Mouse (Mus musculus): ENCODE measurements around the gene Morf4l2. TPM values are rescaled to one million over a fixed set of nuclear protein-coding genes. Genes with fewer than 3 reads are reported as not detected.

Morf4l2 gene
- 223 and 236 TPM in 2 replicates for polyA plus RNA-seq (2012; rRNA removed)

- peak within 1 kb of the TSS; percentile 6; the same call in 1 of the 2 replicates for H3K27ac ChIP-seq (ENCODE audit: insufficient read depth, low read length)
- TF ChIP-seq POLR2A (IDR thresholded peaks at IDR 0.05; ENCODE audit: borderline replicate concordance, insufficient read depth, low read length) (no peak), CTCF (IDR thresholded peaks at IDR 0.05; ENCODE audit: borderline replicate concordance, insufficient read depth, low read depth, low read length) (no peak)
- peak within 1 kb of the TSS; percentile 99 for H3K4me3 ChIP-seq (replicated peaks; ENCODE audit: insufficient read depth, low read depth, low read length)
- no peaks in the 10 kb centered on the region for H3K4me1 ChIP-seq (ENCODE audit: control insufficient read depth, insufficient read depth, low read length)
- peak in 1 of 2 experiments; percentile 2 for DNase-seq
- 90% methylated on average over 12 of the region's 12 CpGs for WGBS
- no peaks in the 10 kb centered on the region for H3K27me3 ChIP-seq (ENCODE audit: control insufficient read depth, insufficient read depth, low read length)
These were observed at the start of gene Morf4l2 for GRCm38 (mm10) chrX:136743459-136743858. TSS of gene Morf4l2 (minus strand) at chrX:136743690.

- WGBS = 93% methylated on average over 4 of the region's 4 CpGs
- DNase-seq = no peak
These were observed 46.0 kb upstream of the Morf4l2 start for GRCm38 (mm10) chrX:136789446-136789845.

GRCm38 (mm10) chrX:136780041-136780440 is 36.6 kb upstream of the Morf4l2 start, which contains the start of gene Glra4:
TSS of gene Glra4 (minus strand) at chrX:136780141.
- Histone ChIP-seq H3K4me3 (replicated peaks; ENCODE audit: insufficient read depth, low read depth, low read length) (no peak within 1 kb of the TSS), H3K4me1 (ENCODE audit: control insufficient read depth, insufficient read depth, low read length) (no peaks in the 10 kb centered on the region; the same call in 1 of the 2 replicates), H3K27me3 (ENCODE audit: control insufficient read depth, insufficient read depth, low read length) (no peaks in the 10 kb centered on the region), H3K27ac (ENCODE audit: insufficient read depth, low read length) (no peak within 1 kb of the TSS)
- TF ChIP-seq CTCF (IDR thresholded peaks at IDR 0.05; ENCODE audit: borderline replicate concordance, insufficient read depth, low read depth, low read length) (no peak), POLR2A (IDR thresholded peaks at IDR 0.05; ENCODE audit: borderline replicate concordance, insufficient read depth, low read length) (no peak)
- no peak for DNase-seq
- WGBS = 91% methylated on average over 3 of the region's 3 CpGs

More at GRCm38 (mm10) chrX:136789446-136789845, 46.0 kb upstream of the Morf4l2 start:
- no peak overlapping the region for H3K27ac ChIP-seq (ENCODE audit: insufficient read depth, low read length)
- TF ChIP-seq POLR2A (IDR thresholded peaks at IDR 0.05; ENCODE audit: borderline replicate concordance, insufficient read depth, low read length) (no peak), CTCF (IDR thresholded peaks at IDR 0.05; ENCODE audit: borderline replicate concordance, insufficient read depth, low read depth, low read length) (no peak)
- H3K27me3 ChIP-seq (ENCODE audit: control insufficient read depth, insufficient read depth, low read length) = no peaks in the 10 kb centered on the region
- no peaks in the 10 kb centered on the region for H3K4me1 ChIP-seq (ENCODE audit: control insufficient read depth, insufficient read depth, low read length)
- no peak overlapping the region for H3K4me3 ChIP-seq (replicated peaks; ENCODE audit: insufficient read depth, low read depth, low read length)

GRCm38 (mm10) chrX:136779262-136779661 is 35.8 kb upstream of the Morf4l2 start:
- H3K4me3 ChIP-seq (replicated peaks; ENCODE audit: insufficient read depth, low read depth, low read length) = no peak overlapping the region
- no peak for DNase-seq
- H3K4me1 ChIP-seq (ENCODE audit: control insufficient read depth, insufficient read depth, low read length) = no peaks in the 10 kb centered on the region; the same call in 1 of the 2 replicates
- H3K27me3 ChIP-seq (ENCODE audit: control insufficient read depth, insufficient read depth, low read length) = no peaks in the 10 kb centered on the region
- no peak overlapping the region for H3K27ac ChIP-seq (ENCODE audit: insufficient read depth, low read length)
- TF ChIP-seq CTCF (IDR thresholded peaks at IDR 0.05; ENCODE audit: borderline replicate concordance, insufficient read depth, low read depth, low read length) = no peak
- TF ChIP-seq POLR2A (IDR thresholded peaks at IDR 0.05; ENCODE audit: borderline replicate concordance, insufficient read depth, low read length) = no peak
- WGBS = 39% methylated on average over 2 of the region's 2 CpGs

GRCm38 (mm10) chrX:136778046-136778445 is 34.6 kb upstream of the Morf4l2 start:
- TF ChIP-seq POLR2A (IDR thresholded peaks at IDR 0.05; ENCODE audit: borderline replicate concordance, insufficient read depth, low read length) (no peak), CTCF (IDR thresholded peaks at IDR 0.05; ENCODE audit: borderline replicate concordance, insufficient read depth, low read depth, low read length) (no peak)
- H3K27ac ChIP-seq (ENCODE audit: insufficient read depth, low read length) = no peak overlapping the region
- H3K4me3 ChIP-seq (replicated peaks; ENCODE audit: insufficient read depth, low read depth, low read length) = no peak overlapping the region
- 21% methylated on average over 3 of the region's 3 CpGs for WGBS
- no peaks in the 10 kb centered on the region for H3K27me3 ChIP-seq (ENCODE audit: control insufficient read depth, insufficient read depth, low read length)
- H3K4me1 ChIP-seq (ENCODE audit: control insufficient read depth, insufficient read depth, low read length) = no peaks in the 10 kb centered on the region; the same call in 1 of the 2 replicates
- DNase-seq = peak in 1 of 2 experiments; percentile 3

- Histone ChIP-seq H3K27ac (ENCODE audit: insufficient read depth, low read length) (no peak overlapping the region), H3K4me1 (ENCODE audit: control insufficient read depth, insufficient read depth, low read length) (no peaks in the 10 kb centered on the region; the same call in 1 of the 2 replicates), H3K27me3 (ENCODE audit: control insufficient read depth, insufficient read depth, low read length) (no peaks in the 10 kb centered on the region), H3K4me3 (replicated peaks; ENCODE audit: insufficient read depth, low read depth, low read length) (no peak overlapping the region)
- WGBS = 9% methylated on average over 1 of the region's 1 CpGs
- TF ChIP-seq CTCF (IDR thresholded peaks at IDR 0.05; ENCODE audit: borderline replicate concordance, insufficient read depth, low read depth, low read length) = no peak
- TF ChIP-seq POLR2A (IDR thresholded peaks at IDR 0.05; ENCODE audit: borderline replicate concordance, insufficient read depth, low read length) = no peak
- peak; percentile 28 to 32 for DNase-seq
These were observed 29.5 kb upstream of the Morf4l2 start for GRCm38 (mm10) chrX:136773035-136773434.

- TF ChIP-seq CTCF (IDR thresholded peaks at IDR 0.05; ENCODE audit: borderline replicate concordance, insufficient read depth, low read depth, low read length) = peak; percentile 42
- TF ChIP-seq POLR2A (IDR thresholded peaks at IDR 0.05; ENCODE audit: borderline replicate concordance, insufficient read depth, low read length) = no peak
- Histone ChIP-seq H3K4me1 (ENCODE audit: control insufficient read depth, insufficient read depth, low read length) (no peaks in the 10 kb centered on the region), H3K27me3 (ENCODE audit: control insufficient read depth, insufficient read depth, low read length) (no peaks in the 10 kb centered on the region), H3K4me3 (replicated peaks; ENCODE audit: insufficient read depth, low read depth, low read length) (no peak overlapping the region), H3K27ac (ENCODE audit: insufficient read depth, low read length) (no peak overlapping the region; the same call in 1 of the 2 replicates)
- peak in 1 of 2 experiments; percentile 21 for DNase-seq
- 48% methylated on average over 11 of the region's 11 CpGs for whole genome bisulfite sequencing
These were observed 17.9 kb upstream of the Morf4l2 start for GRCm38 (mm10) chrX:136761103-136762074.
